Mouse (Mus musculus): ENCODE data around the gene Spn. TPM values are rescaled to one million over a fixed set of nuclear protein-coding genes. Genes with fewer than 3 reads are reported as not detected.
A peak's percentile ranks its signal among the peaks of the same experiment; 100 is the strongest.

The Spn gene
- polyA plus RNA-seq, 1 experiment: 21.7 TPM

- Histone ChIP-seq H3ac (ENCODE audit: control insufficient read depth, insufficient read length) (no peak overlapping the region), H3K4me3 (no peak overlapping the region), H3K4me2 (ENCODE audit: low read depth) (no peak overlapping the region), H3K79me2 (ENCODE audit: control insufficient read depth, insufficient read depth) (no peaks in the 10 kb centered on the region), H3K36me3 (ENCODE audit: control insufficient read depth, insufficient read depth) (no peaks in the 10 kb centered on the region), H3K27me3 (ENCODE audit: control insufficient read depth, insufficient read depth, insufficient read length) (peaks cover 7% of the 10 kb centered on the region)
- no peak for TF ChIP-seq E2F4 (IDR thresholded peaks at IDR 0.05; ENCODE audit: insufficient read depth)
- no peak for TF ChIP-seq POLR2A (IDR thresholded peaks at IDR 0.05; ENCODE audit: insufficient read length, low read depth)
Measured at GRCm38 (mm10) chr7:127164002-127164401, 26.4 kb upstream of the Spn start.

DNA sequence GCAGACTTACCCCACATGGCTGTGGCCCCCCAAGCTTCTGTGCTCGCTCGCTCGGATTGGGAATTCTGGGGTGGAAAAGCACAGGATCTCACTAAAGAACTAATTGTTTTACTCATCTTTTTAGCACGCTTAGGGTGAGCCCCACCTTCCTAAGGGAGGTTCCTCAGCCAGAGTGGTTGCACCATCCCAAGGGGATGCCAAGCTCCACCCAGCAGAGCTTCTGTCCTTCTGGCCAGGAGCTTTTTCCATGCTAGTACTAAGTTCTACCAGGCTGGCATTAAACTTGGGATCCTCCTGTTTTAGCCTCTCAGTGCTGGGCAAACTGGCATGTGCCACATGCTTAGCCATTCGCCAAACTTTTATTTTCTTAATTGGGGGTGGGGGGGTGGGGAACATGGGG is 24.9 kb upstream of the Spn start:
- Histone ChIP-seq H3K4me2 (ENCODE audit: low read depth) (peak overlapping the region; percentile 30), H3K27me3 (ENCODE audit: control insufficient read depth, insufficient read depth, insufficient read length) (peaks cover 7% of the 10 kb centered on the region), H3K4me3 (no peak overlapping the region), H3K36me3 (ENCODE audit: control insufficient read depth, insufficient read depth) (no peaks in the 10 kb centered on the region), H3K79me2 (ENCODE audit: control insufficient read depth, insufficient read depth) (no peaks in the 10 kb centered on the region), H3ac (ENCODE audit: control insufficient read depth, insufficient read length) (no peak overlapping the region)
- no peak for TF ChIP-seq USF1 (IDR thresholded peaks at IDR 0.05; ENCODE audit: low read depth)
- no peak for TF ChIP-seq SRF (IDR thresholded peaks at IDR 0.05; ENCODE audit: control insufficient read depth, insufficient read length, low read depth)
- TF ChIP-seq E2F4 (IDR thresholded peaks at IDR 0.05; ENCODE audit: insufficient read depth): no peak
- no peak for TF ChIP-seq CEBPB (IDR thresholded peaks at IDR 0.05; ENCODE audit: insufficient read depth, poor library complexity, severe bottlenecking)

DNA sequence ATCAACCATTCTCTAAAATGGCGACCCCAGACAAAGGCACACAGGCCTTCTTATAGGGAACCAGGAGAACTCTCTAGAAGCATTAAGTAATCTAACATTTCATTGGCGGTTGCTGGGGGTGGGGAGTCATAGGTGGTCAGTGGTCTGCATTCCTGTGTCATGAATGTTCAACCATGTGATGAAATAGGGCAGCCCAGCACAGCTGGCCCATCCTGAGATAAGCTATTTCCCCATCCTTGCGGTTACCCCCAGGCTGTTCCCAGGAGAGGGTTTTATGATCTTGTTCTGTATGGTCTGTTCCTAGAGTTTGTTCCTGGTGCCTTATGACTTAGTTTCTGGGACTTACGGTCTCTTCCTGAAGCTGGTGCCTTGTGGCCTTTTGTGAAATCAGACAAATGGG is 19.9 kb upstream of the Spn start:
- peak overlapping the region; percentile 63 for H3K4me2 ChIP-seq (ENCODE audit: low read depth)
- TF ChIP-seq CEBPB (IDR thresholded peaks at IDR 0.05; ENCODE audit: insufficient read depth, poor library complexity, severe bottlenecking): peak; percentile 98
- peak in 2 of 3 experiments; percentile 81 to 85 for TF ChIP-seq MYOD1 (IDR thresholded peaks at IDR 0.05; ENCODE audit: control insufficient read depth in 1 of 3, insufficient read length in 2 of 3, low read depth in 2 of 3)
- no peak for TF ChIP-seq SRF (IDR thresholded peaks at IDR 0.05; ENCODE audit: control insufficient read depth, insufficient read length, low read depth)
- peak; percentile 31 to 79 (median 48) for TF ChIP-seq MYOG (IDR thresholded peaks at IDR 0.05; ENCODE audit: control insufficient read depth in 1 of 3, insufficient read depth in 1 of 3, insufficient read length in 2 of 3, low read depth in 2 of 3)
- TF ChIP-seq TCF3 (IDR thresholded peaks at IDR 0.05; ENCODE audit: insufficient read length, low read depth): peak; percentile 87
- TF ChIP-seq POLR2AphosphoS2 (IDR thresholded peaks at IDR 0.05; ENCODE audit: insufficient read length, low read depth): no peak
- TF ChIP-seq TCF12 (IDR thresholded peaks at IDR 0.05; ENCODE audit: insufficient read depth, poor library complexity, severe bottlenecking): peak; percentile 85
- peak; percentile 63 for TF ChIP-seq USF1 (IDR thresholded peaks at IDR 0.05; ENCODE audit: low read depth)
- no peak overlapping the region for H3ac ChIP-seq (ENCODE audit: control insufficient read depth, insufficient read length)
- no peak overlapping the region for H3K4me3 ChIP-seq
- no peaks in the 10 kb centered on the region for H3K36me3 ChIP-seq (ENCODE audit: control insufficient read depth, insufficient read depth)
- H3K79me2 ChIP-seq (ENCODE audit: control insufficient read depth, insufficient read depth): no peaks in the 10 kb centered on the region
- no peaks in the 10 kb centered on the region for H3K27me3 ChIP-seq (ENCODE audit: control insufficient read depth, insufficient read depth, insufficient read length)

- no peaks in the 10 kb centered on the region for H3K79me2 ChIP-seq (ENCODE audit: control insufficient read depth, insufficient read depth)
- H3K4me2 ChIP-seq (ENCODE audit: low read depth): no peak overlapping the region
- H3K36me3 ChIP-seq (ENCODE audit: control insufficient read depth, insufficient read depth): no peaks in the 10 kb centered on the region
- H3K27me3 ChIP-seq (ENCODE audit: control insufficient read depth, insufficient read depth, insufficient read length): no peaks in the 10 kb centered on the region
- no peak for TF ChIP-seq CEBPB (IDR thresholded peaks at IDR 0.05; ENCODE audit: insufficient read depth, poor library complexity, severe bottlenecking)
- no peak for TF ChIP-seq POLR2AphosphoS2 (IDR thresholded peaks at IDR 0.05; ENCODE audit: insufficient read length, low read depth)
- no peak for TF ChIP-seq TCF3 (IDR thresholded peaks at IDR 0.05; ENCODE audit: insufficient read length, low read depth)
- TF ChIP-seq E2F4 (IDR thresholded peaks at IDR 0.05; ENCODE audit: insufficient read depth): no peak
- no peak for TF ChIP-seq REST (IDR thresholded peaks at IDR 0.05; ENCODE audit: insufficient read depth, insufficient read length)
- no peak for TF ChIP-seq USF1 (IDR thresholded peaks at IDR 0.05; ENCODE audit: low read depth)
- TF ChIP-seq TCF12 (IDR thresholded peaks at IDR 0.05; ENCODE audit: insufficient read depth, poor library complexity, severe bottlenecking): no peak
- no peak for TF ChIP-seq MAX (IDR thresholded peaks at IDR 0.05; ENCODE audit: low read depth)
- TF ChIP-seq SRF (IDR thresholded peaks at IDR 0.05; ENCODE audit: control insufficient read depth, insufficient read length, low read depth): no peak
- no peak for TF ChIP-seq MYOD1 (IDR thresholded peaks at IDR 0.05; ENCODE audit: control insufficient read depth in 1 of 3, insufficient read length in 2 of 3, low read depth in 2 of 3)
- no peak for TF ChIP-seq POLR2A (IDR thresholded peaks at IDR 0.05; ENCODE audit: insufficient read length, low read depth)
- TF ChIP-seq MYOG (IDR thresholded peaks at IDR 0.05; ENCODE audit: control insufficient read depth in 1 of 3, insufficient read depth in 1 of 3, insufficient read length in 2 of 3, low read depth in 2 of 3): no peak
- H3K4me3 ChIP-seq: no peak overlapping the region
- H3ac ChIP-seq (ENCODE audit: control insufficient read depth, insufficient read length): no peak overlapping the region
Measured at GRCm38 (mm10) chr7:127153477-127153876, 15.9 kb upstream of the Spn start.

GRCm38 (mm10) chr7:127152464-127152863 is 14.8 kb upstream of the Spn start:
- no peak for TF ChIP-seq USF1 (IDR thresholded peaks at IDR 0.05; ENCODE audit: low read depth)
- TF ChIP-seq TCF12 (IDR thresholded peaks at IDR 0.05; ENCODE audit: insufficient read depth, poor library complexity, severe bottlenecking): no peak
- no peak for TF ChIP-seq MYOG (IDR thresholded peaks at IDR 0.05; ENCODE audit: control insufficient read depth in 1 of 3, insufficient read depth in 1 of 3, insufficient read length in 2 of 3, low read depth in 2 of 3)
- TF ChIP-seq E2F4 (IDR thresholded peaks at IDR 0.05; ENCODE audit: insufficient read depth): no peak
- no peak for TF ChIP-seq REST (IDR thresholded peaks at IDR 0.05; ENCODE audit: insufficient read depth, insufficient read length)
- no peak for TF ChIP-seq TCF3 (IDR thresholded peaks at IDR 0.05; ENCODE audit: insufficient read length, low read depth)
- TF ChIP-seq POLR2A (IDR thresholded peaks at IDR 0.05; ENCODE audit: insufficient read length, low read depth): no peak
- TF ChIP-seq MYOD1 (IDR thresholded peaks at IDR 0.05; ENCODE audit: control insufficient read depth in 1 of 3, insufficient read length in 2 of 3, low read depth in 2 of 3): no peak
- no peak for TF ChIP-seq MAX (IDR thresholded peaks at IDR 0.05; ENCODE audit: low read depth)
- TF ChIP-seq POLR2AphosphoS2 (IDR thresholded peaks at IDR 0.05; ENCODE audit: insufficient read length, low read depth): no peak
- no peak for TF ChIP-seq SRF (IDR thresholded peaks at IDR 0.05; ENCODE audit: control insufficient read depth, insufficient read length, low read depth)

More at GRCm38 (mm10) chr7:127152464-127152863, 14.8 kb upstream of the Spn start:
- no peak overlapping the region for H3K4me2 ChIP-seq (ENCODE audit: low read depth)
- no peaks in the 10 kb centered on the region for H3K79me2 ChIP-seq (ENCODE audit: control insufficient read depth, insufficient read depth)
- no peak overlapping the region for H3K4me3 ChIP-seq
- no peaks in the 10 kb centered on the region for H3K36me3 ChIP-seq (ENCODE audit: control insufficient read depth, insufficient read depth)
- H3K27me3 ChIP-seq (ENCODE audit: control insufficient read depth, insufficient read depth, insufficient read length): no peaks in the 10 kb centered on the region
- H3ac ChIP-seq (ENCODE audit: control insufficient read depth, insufficient read length): no peak overlapping the region
